Mouse (Mus musculus) testis, adult 2 months (tissue): ENCODE results near the gene Epha6.

ENCODE experiments used
- CTCF ChIP-seq: fragments of 200-500 bp; IDR thresholded peaks from 2 replicates; pipeline ENCODE4 v1.5.1; 2012; ENCODE audit warnings: low read depth, mild to moderate bottlenecking, inconsistent platforms, low read length, moderate library complexity; ENCODE audit not compliant: control insufficient read depth, insufficient read depth, insufficient replicate concordance
- POLR2A ChIP-seq: fragments of 200-500 bp; IDR thresholded peaks from 2 replicates; pipeline ENCODE4 v1.6.1; 2012; ENCODE audit warnings: low read depth, mild to moderate bottlenecking, inconsistent platforms, low read length, moderate library complexity; ENCODE audit not compliant: control insufficient read depth

- TF ChIP-seq POLR2A (no peak), CTCF (no peak)
Measured at GRCm38 (mm10) chr16:59634598-59634997, 970.7 kb downstream of the Epha6 start.
